In genomic region chr5:143422990-143423389, GRCm38 (mm10) we compare ENCODE assay signal across 1 mouse cellular context.
A peak's percentile ranks its signal among the peaks of the same experiment; 100 is the strongest.
TF ChIP-seq lines count a peak whose summit lies in the region.

No protein-coding gene starts in this region.

TF ChIP-seq in MEL, 35 proteins besides CTCF, POLR2A, EP300 and RAD21:
- 0 out of 2 replicates have a peak, but pooled peaks have one; percentile 22 for TF ChIP-seq SMC3 (IDR thresholded peaks at IDR 0.05; ENCODE audit: low read depth, low read length)
- no peak for TF ChIP-seq USF2 (IDR thresholded peaks at IDR 0.05; ENCODE audit: borderline replicate concordance in 1 of 2, insufficient read depth in 1 of 2, low read depth in 1 of 2, low read length in 2 of 2)
